ENCODE assay signal across 26 mouse cellular contexts in genomic region chr5:73309496-73309895, GRCm38 (mm10). TPM values are rescaled to one million over a fixed set of nuclear protein-coding genes. Genes with fewer than 3 reads are reported as not detected.
DNase-seq lines count a peak whose midpoint lies in the region; ATAC-seq and TF ChIP-seq lines count a peak whose summit lies in the region.
"Had no signal": no experiment of that assay in that cellular context is flagged by ENCODE, and none has a peak within 500 bp of the region (broad histone marks: within the 10 kb centered on the region; RNA-seq: fewer than 3 reads in every experiment).

No protein-coding gene starts in this region.

- peaks cover 55% of the 10 kb centered on the region for H3K4me1 ChIP-seq in liver, embryonic 13.5 days (replicated peaks)
- peaks cover 3% of the 10 kb centered on the region; the same call in 1 of the 2 replicates for H3K4me1 ChIP-seq in liver, postnatal 0 days (ENCODE audit: insufficient read depth)
- H3K4me1 ChIP-seq: embryonic facial prominence, embryonic 10.5 days; embryonic facial prominence, embryonic 13.5 days; forebrain, embryonic 12.5 days; forebrain, embryonic 15.5 days; hindbrain, embryonic 12.5 days; hindbrain, embryonic 15.5 days had no signal

- peaks cover 81% of the 10 kb centered on the region for H3K36me3 ChIP-seq in liver, embryonic 13.5 days
- peaks cover 81% of the 10 kb centered on the region for H3K36me3 ChIP-seq in liver, postnatal 0 days (replicated peaks; ENCODE audit: insufficient read depth, low read length)

- WGBS in liver, embryonic 13.5 days (ENCODE audit: insufficient replicate concordance), result 82% methylated on average over 4 of the region's 4 CpGs
- 85% methylated on average over 4 of the region's 4 CpGs for WGBS in liver, postnatal 0 days (ENCODE audit: insufficient replicate concordance)

- no peaks in the 10 kb centered on the region for H3K27me3 ChIP-seq in liver, embryonic 13.5 days
- H3K27me3 ChIP-seq in liver, postnatal 0 days (ENCODE audit: insufficient read depth, low read length), result no peaks in the 10 kb centered on the region
- H3K27me3 ChIP-seq: embryonic facial prominence, embryonic 13.5 days; forebrain, embryonic 12.5 days; forebrain, embryonic 15.5 days; hindbrain, embryonic 12.5 days; hindbrain, embryonic 15.5 days had no signal

- no peak for TF ChIP-seq CTCF in liver, postnatal 0 days (IDR thresholded peaks at IDR 0.05; ENCODE audit: low read depth)

- H3K4me3 ChIP-seq in liver, embryonic 13.5 days (replicated peaks), result no peak overlapping the region
- H3K4me3 ChIP-seq in liver, postnatal 0 days (ENCODE audit: low read depth, low read length), result no peak overlapping the region
- H3K4me3 ChIP-seq: embryonic facial prominence, embryonic 10.5 days; embryonic facial prominence, embryonic 13.5 days; erythroblast, embryonic 14.5 days; forebrain, embryonic 12.5 days; forebrain, embryonic 15.5 days; heart, adult 2 months; hindbrain, embryonic 12.5 days; hindbrain, embryonic 15.5 days had no signal

- no peak overlapping the region for H3K9ac ChIP-seq in liver, embryonic 13.5 days
- H3K9ac ChIP-seq in liver, postnatal 0 days (replicated peaks), result no peak overlapping the region
- H3K9ac ChIP-seq: embryonic facial prominence, embryonic 13.5 days; forebrain, embryonic 12.5 days; forebrain, embryonic 15.5 days; hindbrain, embryonic 12.5 days; hindbrain, embryonic 15.5 days had no signal

- TF ChIP-seq EP300 in liver, postnatal 0 days (IDR thresholded peaks at IDR 0.05; ENCODE audit: low read depth), result no peak

- H3K27ac ChIP-seq in liver, embryonic 13.5 days, result peak overlapping the region; percentile 95
- H3K27ac ChIP-seq in liver, postnatal 0 days (ENCODE audit: low read depth), result no peak overlapping the region
- H3K27ac ChIP-seq: embryonic facial prominence, embryonic 10.5 days; embryonic facial prominence, embryonic 13.5 days; forebrain, embryonic 12.5 days; forebrain, embryonic 15.5 days; heart, adult 2 months; hindbrain, embryonic 12.5 days; hindbrain, embryonic 15.5 days had no signal

- no peak overlapping the region for H3K4me2 ChIP-seq in liver, embryonic 13.5 days
- no peak overlapping the region for H3K4me2 ChIP-seq in liver, postnatal 0 days (ENCODE audit: low read depth, low read length)
- H3K4me2 ChIP-seq: embryonic facial prominence, embryonic 13.5 days; forebrain, embryonic 12.5 days; forebrain, embryonic 15.5 days; heart, embryonic 11.5 days; hindbrain, embryonic 12.5 days; hindbrain, embryonic 15.5 days had no signal

- H3K9me3 ChIP-seq in liver, embryonic 13.5 days (replicated peaks), result no peaks in the 10 kb centered on the region
- H3K9me3 ChIP-seq in liver, postnatal 0 days (ENCODE audit: low read length), result no peaks in the 10 kb centered on the region
- H3K9me3 ChIP-seq: embryonic facial prominence, embryonic 10.5 days; embryonic facial prominence, embryonic 13.5 days; forebrain, embryonic 12.5 days; forebrain, embryonic 15.5 days; hindbrain, embryonic 12.5 days; hindbrain, embryonic 15.5 days had no signal

- peak; percentile 55 for DNase-seq in heart, adult 11 months
- no peak for DNase-seq in heart, adult 8-10 months (ENCODE audit: low spot score)
- DNase-seq in liver, embryonic 13.5 days, result no peak
- no peak for DNase-seq in liver, postnatal 0 days
- DNase-seq in NIH3T3 (ENCODE audit: low read depth), result peak; percentile 65
- DNase-seq: adrenal gland, adult 8-10 months; adrenal gland, postnatal 25 days; B cell, adult 2 months; cerebellum, adult 11 months; cerebellum, adult 8-10 months; cerebellum, postnatal 10 days; cerebellum, postnatal 36 days; embryo, embryonic 11 days; gastrocnemius, postnatal 25 days; heart, adult 2 months had no signal

- no peak for ATAC-seq in liver, embryonic 13.5 days (ENCODE audit: low read depth)
- ATAC-seq in liver, postnatal 0 days, result no peak
- ATAC-seq in monocyte, adult 5-6 weeks (replicated peaks; ENCODE audit: insufficient number of reproducible peaks, low FRiP score, low TSS enrichment, poor library complexity, severe bottlenecking), result no peak
- ATAC-seq in cerebellum, adult (ENCODE audit: insufficient number of reproducible peaks, low FRiP score, low TSS enrichment), result no peak
- ATAC-seq: activated CD4-positive, CD25-positive, alpha-beta regulatory T cell, adult 4 months; forebrain, embryonic 15.5 days had no signal

RNA-seq across cellular contexts. Expression of gene Ociad1, which starts 16.9 kb away (rescaled TPM):
- total RNA-seq in heart, adult 8-10 months (2022), result 100 to 1,000 TPM; 233 to 264 (median 240) TPM
- 144 and 158 TPM in 2 replicates for polyA plus RNA-seq in liver, embryonic 13.5 days (2015; fragmentation: Nextera tagmentation; extraction: Ambion mirVana)
- 98.7 and 105 TPM in 2 replicates for polyA plus RNA-seq in liver, postnatal 0 days (2015; fragmentation: Nextera tagmentation; extraction: Ambion mirVana)
- 252 to 293 TPM (median 259 TPM) in 3 replicates for total RNA-seq in monocyte, adult 5-6 weeks (2017)

RNA-seq across cellular contexts. Expression of gene Ociad2, which starts 31.3 kb away (rescaled TPM):
- 10 to 100 TPM; 10.4 to 20.9 (median 15.1) TPM for total RNA-seq in heart, adult 8-10 months (2022)
- polyA plus RNA-seq in liver, embryonic 13.5 days (2015; fragmentation: Nextera tagmentation; extraction: Ambion mirVana), result 5.3 and 6.0 TPM in 2 replicates
- polyA plus RNA-seq in liver, postnatal 0 days (2015; fragmentation: Nextera tagmentation; extraction: Ambion mirVana), result 1.2 and 2.0 TPM in 2 replicates
- total RNA-seq in monocyte, adult 5-6 weeks (2017), result 0.68 TPM in 1 of 3 replicates, not detected in the others
- polyA plus RNA-seq: erythroblast, embryonic 14.5 days had no signal

RNA-seq across cellular contexts. Expression of gene Fryl, which starts 53.1 kb away (rescaled TPM):
- 10 to 100 TPM; 32.7 to 38.8 (median 35.1) TPM for total RNA-seq in heart, adult 8-10 months (2022)
- 44.2 and 44.5 TPM in 2 replicates for polyA plus RNA-seq in liver, embryonic 13.5 days (2015; fragmentation: Nextera tagmentation; extraction: Ambion mirVana)
- 22.8 and 25.8 TPM in 2 replicates for polyA plus RNA-seq in liver, postnatal 0 days (2015; fragmentation: Nextera tagmentation; extraction: Ambion mirVana)
- total RNA-seq in monocyte, adult 5-6 weeks (2017), result 123 to 248 TPM (median 154 TPM) in 3 replicates

Comparison
In these comparisons a context has a peak if more than half of its experiments do, and no peak if none do; other contexts are left out.
1. DNase-seq: peak in heart, adult 11 months (single experiment) and NIH3T3 (single experiment); none in heart, adult 8-10 months (single experiment), liver, embryonic 13.5 days (single experiment) and liver, postnatal 0 days (single experiment).